Mouse (Mus musculus) urinary bladder, postnatal 10 days (tissue): ENCODE measurements around the gene Ikzf3.

Experiments used
- DNase-seq: peaks from one replicate; pipeline ENCODE4 v3.0.0; 2022; ENCODE audit warnings: low spot score

Ikzf3 gene

DNA sequence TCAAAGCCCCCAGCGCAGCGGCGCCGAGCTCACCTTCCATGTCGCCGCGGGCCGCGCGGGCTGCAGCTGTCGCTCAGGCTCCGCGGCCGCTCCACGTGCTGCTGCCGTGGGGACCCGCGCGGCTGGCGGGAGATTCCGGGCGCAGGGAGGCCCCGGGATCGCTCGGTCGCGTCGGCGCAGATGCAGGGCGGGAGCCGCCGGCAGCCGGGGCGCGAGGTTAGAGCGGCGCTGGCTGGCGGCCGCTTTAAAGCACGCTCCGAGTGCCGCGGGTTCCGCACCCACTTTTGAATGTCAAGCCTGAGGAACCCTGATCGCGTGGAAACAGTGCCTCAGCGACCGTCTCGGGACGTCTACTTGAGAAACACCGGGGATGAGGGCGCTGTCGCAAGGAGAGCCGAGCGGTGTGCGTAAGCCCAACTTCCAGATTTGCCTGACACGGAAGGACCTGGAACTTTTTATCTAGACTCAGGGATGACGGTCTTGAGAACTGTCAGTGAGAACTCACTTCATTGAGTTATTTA is at the start of gene Ikzf3:
Gene Ikzf3, minus strand, starts transcription at position 321 of the 521 bp plus-strand sequence.
- no peak for DNase-seq

DNA sequence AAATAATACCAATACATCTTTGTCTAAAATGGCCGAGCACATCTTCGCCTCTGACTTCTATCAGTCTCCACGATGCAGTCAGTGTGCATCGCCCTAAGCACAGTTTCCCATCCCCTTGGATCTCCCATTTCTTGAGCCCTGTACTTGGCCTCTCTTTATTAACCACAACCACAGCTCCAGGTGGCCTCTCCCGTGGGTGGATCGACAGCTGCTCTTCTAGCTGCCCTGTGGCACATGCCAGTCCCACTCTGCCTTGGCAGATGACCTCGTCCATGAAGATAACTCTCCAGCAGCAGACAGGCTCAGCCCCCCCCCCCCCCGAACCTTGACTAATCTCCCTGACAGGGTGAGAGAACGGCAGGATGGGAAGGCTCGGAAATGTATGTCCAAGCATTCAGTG is 49.6 kb upstream of the Ikzf3 start:
- no peak for DNase-seq

DNA sequence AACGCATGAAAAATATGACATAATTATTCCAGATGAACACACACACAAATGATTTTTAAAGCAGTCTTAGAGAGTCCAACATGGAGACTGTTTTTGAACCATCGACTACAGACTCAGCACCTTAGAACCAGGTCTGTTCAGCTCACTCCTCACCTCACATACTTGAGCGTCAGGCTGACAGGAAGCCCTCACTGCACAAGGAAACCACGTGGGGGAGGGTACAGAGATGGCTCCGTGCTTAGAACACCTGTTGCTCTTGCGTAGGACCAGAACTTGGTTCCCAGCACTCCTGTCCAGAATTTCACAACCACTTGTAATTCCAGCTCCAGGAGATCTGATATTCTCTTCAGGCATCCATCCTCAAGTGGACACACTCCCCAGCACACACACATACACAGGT is 49.2 kb upstream of the Ikzf3 start:
- no peak for DNase-seq

DNA sequence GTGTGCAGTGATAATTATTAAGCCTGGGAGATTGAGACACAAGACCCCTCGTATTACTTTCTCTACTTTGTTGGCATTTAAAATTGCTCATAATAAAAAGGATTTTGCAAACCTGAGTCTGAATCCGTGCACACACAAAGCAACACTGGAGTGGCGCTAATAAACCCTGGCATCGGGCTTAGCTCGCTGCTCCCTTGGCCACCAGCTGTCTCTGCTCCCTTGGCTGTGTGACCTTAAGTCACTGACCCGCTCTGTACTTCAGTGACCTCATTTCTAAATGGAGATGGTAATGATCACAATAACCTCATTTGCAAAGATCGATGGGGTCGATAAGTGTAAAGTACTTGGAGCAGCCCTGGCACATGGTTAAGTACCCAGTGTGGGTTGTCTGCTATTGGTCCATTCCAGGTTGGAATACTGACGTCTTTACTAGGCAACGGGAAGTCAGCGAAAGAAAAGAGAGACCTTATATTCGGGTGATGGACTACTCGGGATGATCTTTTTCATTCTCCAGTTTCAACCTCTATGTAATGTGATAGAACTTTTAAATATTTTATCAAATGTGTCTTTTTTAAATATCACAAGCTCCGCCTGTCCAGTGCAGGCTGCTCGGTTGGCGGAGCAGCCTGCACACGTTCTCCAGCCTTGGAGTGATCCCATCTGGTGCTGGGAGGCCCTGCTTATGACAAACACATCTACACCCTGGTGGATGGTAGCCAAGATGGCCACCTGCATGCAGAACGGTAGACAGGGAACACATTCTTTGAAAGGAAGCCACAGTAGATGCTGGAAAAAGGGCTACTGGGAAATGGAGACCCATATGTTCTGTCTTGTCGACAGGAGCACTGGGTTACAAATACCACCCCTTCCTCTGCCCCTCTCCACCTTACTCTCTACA is 45.0 kb upstream of the Ikzf3 start:
- DNase-seq: no peak

DNA sequence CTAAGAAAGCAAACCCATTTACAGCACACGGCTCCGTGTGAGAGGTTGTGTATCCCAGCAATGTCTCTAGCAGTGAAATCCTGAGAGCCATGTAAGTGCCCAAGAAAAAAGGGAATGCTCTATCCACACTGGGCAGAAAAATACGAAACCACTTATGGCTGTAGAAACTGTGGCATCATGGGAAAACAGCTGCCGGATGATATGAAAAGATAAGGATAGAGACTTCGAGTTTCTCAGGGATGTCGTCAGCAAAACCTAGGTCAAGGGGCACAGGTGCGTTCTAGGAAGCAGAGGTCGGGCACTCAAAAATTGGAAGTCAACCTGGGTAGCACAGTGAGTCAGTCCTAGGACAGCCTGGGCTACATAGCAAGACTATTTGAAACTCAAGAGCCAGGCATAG is 43.5 kb upstream of the Ikzf3 start:
- no peak for DNase-seq

DNA sequence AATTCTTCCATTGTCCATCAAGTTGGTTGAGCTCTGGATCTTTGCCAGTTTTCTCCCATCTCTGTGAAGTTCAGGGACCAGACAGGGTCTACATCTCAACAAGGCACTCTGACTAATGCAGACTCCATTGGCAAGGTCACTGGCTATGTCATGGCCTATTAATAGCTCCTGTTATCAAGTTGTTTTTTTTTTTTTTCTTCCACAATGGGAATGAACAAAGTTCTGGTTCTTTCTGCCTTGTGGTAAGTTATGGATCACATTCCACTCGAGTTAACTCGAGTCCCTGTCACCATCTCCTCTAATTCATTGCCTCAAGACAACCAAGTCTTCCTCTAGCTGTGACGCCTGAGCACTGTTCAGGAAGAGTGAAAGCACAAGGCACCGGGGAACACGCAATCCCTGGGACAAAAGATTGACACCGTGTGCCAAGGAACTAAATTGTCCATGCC is 43.0 kb upstream of the Ikzf3 start:
- DNase-seq: no peak

DNA sequence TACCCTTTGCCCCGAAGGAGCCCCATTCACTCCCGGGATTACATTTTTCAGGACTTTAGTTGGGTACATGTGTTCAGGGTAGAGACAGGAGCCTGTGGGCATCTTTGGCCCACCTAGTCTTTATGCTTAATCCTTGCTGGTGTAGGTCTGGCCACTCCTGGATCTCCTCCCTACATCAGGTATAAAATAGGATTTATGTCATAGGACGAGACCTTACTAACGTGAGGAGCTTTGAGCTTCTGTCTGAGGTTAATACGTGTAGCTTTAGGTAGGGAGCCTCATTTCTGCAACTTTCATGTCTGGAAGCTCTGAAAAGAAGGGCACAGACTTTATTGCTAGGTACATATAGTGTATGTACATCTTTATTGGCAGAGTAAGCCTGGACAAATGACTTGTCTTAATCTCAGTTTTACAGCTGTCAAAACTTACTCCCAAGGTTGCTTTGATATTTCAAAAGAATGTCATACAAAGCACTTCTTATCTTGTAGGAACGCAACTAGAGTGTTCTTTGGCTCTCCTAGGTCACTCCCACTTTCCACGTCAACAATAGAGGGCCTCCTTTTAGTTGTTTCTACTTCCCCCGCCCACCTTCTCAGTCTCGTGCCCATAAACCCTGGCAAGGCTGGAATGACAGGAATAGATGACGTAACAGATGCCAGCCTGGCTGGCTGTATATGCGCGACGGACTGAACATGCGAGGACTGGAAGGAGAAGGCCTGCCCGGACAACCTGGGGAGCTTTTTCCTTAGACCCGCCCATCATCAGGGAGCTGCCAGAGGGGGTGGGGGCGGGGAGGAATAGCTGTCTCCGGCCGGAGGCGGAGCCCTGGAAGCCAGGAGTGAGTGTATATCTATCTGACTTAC is 42.1 kb upstream of the Ikzf3 start:
- DNase-seq: peak; percentile 29

DNA sequence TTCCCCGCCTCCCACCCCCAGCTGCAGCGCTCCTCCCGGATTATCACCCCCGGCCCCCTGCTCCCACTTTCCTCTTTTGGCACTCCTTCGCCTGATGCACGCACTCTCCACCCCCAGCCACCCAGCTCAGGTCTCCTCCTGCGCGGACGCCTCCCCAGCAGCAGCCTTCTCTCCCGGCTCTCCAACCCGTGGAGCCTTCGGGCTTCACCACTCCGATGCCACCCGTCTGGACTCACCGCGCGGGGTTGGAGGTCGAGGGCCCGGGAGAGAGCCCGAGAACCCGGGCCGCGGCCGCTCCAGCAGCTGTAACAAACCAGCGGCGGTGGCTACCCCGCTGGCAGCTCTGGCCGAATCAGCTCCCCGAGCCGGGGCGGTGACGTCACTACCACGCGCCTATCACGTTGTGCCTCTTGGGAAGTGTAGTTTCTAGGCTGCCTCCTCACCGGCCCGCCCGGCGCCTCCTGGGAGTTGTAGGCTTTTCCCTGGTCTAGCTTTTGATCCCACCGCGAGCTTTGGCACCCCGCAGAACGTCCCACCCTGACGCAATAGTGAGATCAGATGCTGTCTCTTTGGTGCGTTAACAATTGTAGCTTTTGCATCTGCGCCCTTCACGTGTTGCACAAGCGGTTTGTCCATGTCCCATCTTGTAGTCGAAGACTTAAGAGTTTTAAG is 41.2 kb upstream of the Ikzf3 start, which contains the start of gene Ormdl3:
Gene Ormdl3, minus strand, starts transcription at position 477 of the 672 bp plus-strand sequence.
- peak; percentile 97 for DNase-seq

DNA sequence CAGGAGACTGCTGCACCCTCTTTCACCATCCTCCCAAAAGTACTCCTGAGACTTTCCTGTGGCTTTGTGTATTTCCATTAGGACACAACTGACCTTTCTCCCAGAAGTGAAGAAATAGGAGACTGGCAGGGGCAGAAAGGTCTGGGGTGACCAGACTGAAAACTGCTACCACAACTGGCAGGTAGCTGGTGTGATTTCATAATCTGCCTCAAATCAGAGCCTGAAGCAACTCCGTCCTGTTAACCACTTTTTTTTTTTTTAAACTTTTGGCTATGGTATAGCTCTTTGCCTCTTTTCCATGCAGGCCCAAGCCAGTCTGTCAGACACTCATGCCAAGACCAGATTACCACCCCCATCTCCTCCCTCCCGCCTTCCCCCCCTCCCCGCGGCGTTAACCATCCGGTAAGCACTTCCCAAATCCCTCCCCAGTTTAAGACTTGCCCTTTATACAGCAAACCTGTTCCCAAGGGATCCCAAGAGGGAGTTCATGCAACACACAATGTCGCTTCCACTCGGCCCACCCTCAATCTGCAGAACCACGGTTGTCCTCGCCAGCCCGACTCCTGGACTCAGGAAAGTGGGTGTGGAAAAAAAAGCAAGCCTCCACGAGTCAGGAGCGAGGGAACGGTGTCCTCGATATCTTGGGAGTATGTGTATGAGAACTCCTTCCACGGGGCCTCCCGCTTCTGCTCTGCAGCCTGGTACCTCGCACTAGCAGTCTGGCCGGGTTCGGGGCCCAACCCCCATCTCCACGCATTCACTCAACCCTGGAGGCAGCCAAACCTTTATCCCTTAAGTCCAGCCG is 40.5 kb upstream of the Ikzf3 start:
- no peak for DNase-seq

DNA sequence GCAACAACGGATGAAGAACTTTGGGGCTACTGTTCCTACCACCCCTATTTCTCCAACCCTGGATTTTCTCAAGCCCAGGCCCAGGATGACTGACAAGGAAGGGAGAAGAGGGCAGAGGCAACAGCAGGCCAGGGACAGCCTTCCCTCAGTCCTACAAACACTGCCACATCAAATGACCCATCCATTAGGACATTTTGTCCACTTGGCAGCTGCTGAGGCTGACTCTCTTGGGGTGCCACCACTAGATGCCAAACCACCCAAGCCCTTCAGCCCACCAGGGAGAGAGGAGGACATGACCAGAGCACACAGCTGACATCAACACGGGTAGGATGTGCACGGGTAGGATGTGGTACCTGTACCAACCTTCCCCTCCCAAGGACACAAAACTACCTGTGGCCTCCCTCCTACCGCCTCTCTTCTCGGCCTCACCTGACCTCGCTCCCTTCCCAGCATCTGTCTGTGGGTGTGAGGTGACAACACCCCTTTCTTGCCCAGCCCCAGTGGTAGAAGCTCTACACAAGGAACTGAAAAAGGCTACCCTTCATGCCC is 38.9 kb upstream of the Ikzf3 start:
- DNase-seq: no peak

DNA sequence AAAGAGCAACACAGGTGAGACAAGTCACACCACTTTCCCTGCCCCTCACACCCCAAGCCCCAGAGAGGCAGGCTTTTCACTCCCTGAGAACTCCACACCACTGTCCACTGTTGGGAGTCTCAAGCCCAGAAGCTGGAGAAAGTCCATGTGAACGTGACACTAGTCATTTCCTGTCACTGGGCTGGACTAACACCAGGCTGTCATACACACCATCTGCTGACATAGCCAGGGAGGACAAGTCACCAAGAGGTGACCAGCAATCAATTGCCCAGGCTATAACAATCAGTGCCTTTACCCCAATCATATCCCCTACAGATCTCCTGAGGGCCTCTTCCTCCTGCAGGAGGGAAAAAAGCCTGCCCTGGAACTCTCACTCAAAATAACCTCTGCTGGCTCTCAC is 38.3 kb upstream of the Ikzf3 start:
- no peak for DNase-seq

DNA sequence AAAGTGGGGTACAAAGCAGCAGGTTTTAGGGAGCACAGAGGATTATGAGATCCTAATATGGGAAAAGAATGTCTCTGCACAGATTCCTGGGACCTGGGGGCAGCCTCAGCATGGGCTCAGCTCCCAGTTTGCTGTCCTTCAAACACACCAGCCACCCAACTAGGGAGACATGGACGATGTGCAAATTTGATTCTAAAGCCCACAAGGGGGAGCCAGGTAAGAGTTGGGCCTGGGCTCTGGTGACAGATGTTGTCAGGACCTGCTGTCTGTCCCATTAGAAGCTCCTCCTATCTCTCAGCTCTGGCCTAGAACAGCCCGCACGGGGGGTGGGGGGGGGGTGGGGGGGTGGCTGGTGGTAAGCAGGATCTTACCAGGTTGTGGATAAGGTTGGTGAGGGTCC is 37.7 kb upstream of the Ikzf3 start:
- no peak for DNase-seq

DNA sequence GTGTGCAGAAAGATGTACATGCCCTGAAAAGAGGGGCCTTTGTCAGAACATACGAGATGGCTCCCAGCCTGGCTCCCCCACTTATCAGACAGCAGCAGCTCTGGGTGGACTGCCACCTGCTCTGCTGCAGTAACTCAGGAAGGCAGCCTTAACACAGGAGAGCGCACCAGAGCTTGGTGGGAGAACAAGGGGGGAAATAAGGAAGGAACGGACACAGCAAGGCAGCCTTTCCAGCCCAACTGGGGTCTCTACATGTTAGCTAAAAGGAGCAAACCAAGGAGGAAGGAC is 37.4 kb upstream of the Ikzf3 start:
- no peak for DNase-seq

DNA sequence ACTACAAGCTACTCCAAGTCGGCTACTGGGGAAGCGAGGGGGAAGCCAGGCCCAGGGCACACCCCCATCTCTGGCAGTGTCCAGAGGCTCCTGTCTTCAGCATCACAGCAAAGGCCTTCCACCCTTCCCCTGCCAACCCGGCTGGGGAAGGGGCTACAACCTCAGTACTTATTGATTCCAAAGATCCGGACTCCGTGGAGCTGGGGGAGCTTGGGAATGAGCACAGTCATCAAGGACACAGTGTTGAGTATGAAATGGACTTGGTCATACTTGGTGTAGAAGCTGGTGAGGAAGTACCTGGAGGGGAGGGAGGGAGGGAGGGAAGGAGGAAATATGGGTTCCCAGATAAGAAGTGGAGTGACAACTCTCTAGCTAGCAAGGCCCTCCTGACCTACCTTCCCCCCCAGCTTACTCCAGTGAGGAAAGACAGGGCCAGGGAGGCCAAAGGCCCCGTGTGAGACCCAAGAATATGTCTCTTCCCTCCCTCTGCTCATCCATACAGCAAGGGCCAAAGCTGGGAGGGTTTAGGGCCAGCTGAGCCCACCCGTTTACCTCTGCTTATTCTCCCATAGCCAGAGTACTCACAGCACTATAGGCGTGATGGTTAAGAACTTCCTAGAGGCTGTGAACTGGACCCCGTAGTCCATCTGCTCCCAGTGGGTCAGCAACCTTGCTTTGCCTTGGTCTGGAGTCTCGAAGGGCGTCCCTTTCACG is 36.9 kb upstream of the Ikzf3 start:
- DNase-seq: no peak

DNA sequence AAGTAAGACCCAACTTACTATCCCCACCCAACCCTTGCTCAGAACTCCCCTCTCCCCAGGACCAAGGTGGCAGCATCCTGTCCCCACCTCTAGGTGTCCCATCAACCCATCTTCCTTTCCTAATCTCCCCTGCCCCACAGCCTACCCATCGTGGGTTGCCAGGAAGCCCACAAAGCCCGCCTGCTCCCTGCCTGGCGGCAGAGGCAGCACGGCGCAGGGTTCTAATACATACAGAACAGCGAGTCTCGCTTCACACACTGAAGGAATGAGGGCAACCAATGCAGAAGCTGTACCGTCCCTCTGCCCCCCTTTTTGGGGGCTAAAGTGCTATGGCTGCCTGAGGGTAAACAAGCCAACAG is 36.2 kb upstream of the Ikzf3 start:
- no peak for DNase-seq

DNA sequence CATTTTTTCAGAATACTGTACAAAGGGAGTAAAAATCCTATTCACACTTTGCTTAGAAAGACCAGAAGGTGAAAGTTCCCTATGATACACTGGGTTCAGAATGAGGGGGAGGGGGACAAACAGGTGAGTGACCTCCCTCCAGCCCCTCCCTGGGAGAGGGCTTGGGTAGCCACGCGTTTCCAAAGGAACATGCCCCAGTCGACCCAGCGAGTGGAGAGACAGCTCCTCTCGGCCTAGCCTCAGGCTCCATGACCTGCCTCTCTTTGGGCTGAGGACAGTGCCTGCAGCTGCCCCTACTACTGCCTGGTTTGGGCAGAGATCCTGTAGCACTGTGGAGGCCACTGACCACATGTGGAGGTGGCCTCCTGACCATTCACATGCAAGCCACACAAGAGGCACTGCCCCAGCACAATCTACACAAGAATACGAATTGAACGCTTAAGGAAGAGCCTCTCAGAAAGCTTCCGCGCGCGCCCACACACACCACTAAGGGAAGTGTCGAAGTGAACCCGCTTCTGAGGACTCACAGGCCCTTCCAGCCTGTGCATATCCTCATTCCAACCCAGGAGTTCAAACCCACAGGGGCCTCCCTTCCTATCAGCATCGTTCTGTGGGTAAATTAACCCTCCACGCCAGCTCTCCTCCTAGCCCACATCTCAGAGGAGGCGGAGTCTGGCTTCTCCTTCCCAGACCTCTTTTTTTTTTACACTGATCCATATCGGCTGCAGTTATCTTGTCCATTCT is 35.6 kb upstream of the Ikzf3 start:
- no peak for DNase-seq

DNA sequence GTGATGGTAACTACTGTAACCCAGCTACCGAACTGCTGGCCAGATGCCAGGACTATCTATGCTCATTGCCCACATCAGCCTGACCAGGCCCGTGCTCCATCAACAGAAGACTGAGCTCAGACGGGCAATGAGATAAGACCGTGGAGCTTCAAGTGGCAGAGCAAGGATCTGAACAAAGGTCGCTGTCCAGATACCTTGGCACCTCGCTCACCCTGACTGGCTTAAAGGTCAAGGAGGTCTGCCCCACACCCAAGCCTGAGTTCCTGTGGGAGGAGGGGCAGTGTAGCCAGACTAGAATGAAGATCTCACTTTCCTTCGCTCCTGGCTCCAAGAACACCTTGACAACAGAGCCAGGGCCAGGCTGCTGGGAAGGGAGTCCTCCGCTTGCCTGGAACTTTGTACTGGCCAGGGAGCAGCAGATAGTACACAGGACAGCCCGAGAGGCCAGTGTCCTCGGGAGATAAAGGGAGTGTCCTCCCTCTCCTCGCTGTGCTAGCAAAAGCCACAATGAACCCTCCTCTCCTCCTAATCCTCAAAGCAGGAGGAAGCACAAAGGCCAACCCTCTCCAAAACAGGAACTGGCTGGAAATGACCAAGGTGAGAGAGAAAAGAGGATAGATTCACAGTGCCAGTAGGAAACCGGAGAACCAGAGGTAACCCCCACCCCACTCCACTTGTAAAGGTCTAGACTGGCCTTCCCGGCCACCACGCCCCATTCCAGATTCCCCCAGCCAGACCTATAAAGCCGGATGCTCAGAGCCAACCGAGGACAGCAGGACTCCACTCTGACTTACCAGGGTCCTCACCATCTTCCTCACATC is 34.7 kb upstream of the Ikzf3 start:
- DNase-seq: no peak

DNA sequence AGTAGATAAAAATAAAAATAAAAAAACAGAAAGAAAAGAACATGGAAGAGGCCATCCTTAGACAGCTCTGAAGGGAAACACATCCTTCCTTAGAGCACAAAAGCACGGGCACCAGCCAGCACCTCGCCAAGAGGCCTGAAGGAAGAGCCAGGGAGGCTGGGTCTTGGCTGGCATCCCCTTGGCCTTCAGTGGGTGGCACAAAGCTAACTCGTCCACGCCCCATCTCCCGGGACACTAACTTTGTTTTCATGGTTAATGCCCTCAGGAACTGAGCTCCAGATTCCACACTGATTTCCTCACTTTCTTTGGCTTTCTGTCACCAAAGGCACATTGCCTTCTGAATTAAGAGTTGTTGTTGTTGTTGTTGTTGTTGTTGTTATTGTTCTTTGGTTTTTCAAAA is 31.9 kb upstream of the Ikzf3 start:
- DNase-seq: no peak

DNA sequence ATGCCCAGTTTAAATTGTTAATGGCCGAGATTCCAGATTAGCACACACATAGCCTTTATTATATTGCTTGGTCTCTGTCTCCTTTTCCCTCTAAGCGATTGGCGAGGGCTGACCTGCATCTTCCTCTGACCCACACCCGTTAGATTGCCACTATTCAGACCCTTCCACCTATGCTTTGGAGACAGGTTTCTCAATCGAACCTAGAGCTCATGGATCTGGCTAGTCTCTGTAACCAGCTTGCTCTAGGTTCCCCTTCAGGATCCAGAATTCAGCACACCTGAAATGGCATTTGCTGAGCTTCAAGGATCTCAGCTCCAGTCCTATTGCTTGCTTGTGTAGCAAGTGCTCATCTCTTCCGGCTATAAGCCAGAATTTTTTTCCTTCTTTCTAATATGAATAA is 23.6 kb upstream of the Ikzf3 start:
- DNase-seq: no peak
